Mouse (Mus musculus) MEL (cell line): ENCODE results near the gene Slc18a2.

Experiments
- CTCF ChIP-seq, 3 experiments: IDR thresholded peaks in 2 of 3; conservative IDR thresholded peaks in 1 of 3; 2 replicates each; pipeline ENCODE4 v1.5.1; 2011 to 2012; ENCODE audit warnings: low read length in 3 of 3, low read depth in 2 of 3, mild to moderate bottlenecking in 2 of 3, improper control_type of control experiment in 1 of 3, inconsistent platforms in 1 of 3, mixed read lengths in 1 of 3, moderate library complexity in 1 of 3; ENCODE audit not compliant: control insufficient read depth in 1 of 3, insufficient read depth in 1 of 3, poor library complexity in 1 of 3, severe bottlenecking in 1 of 3
- EP300 ChIP-seq, 2 experiments: IDR thresholded peaks; 2 replicates each; pipeline ENCODE4 v1.6.1; 2011; ENCODE audit warnings: improper control_type of control experiment in 2 of 2, low read length in 2 of 2, low read depth in 1 of 2, mild to moderate bottlenecking in 1 of 2
- GABPA ChIP-seq: IDR thresholded peaks from 2 replicates; pipeline ENCODE4 v1.6.1; 2012; ENCODE audit warnings: low read depth, mild to moderate bottlenecking, inconsistent platforms, low read length, improper control_type of control experiment, moderate library complexity
- HCFC1 ChIP-seq: IDR thresholded peaks from 2 replicates; pipeline ENCODE4 v1.6.1; 2012; ENCODE audit warnings: low read depth, mild to moderate bottlenecking, inconsistent platforms, low read length, improper control_type of control experiment, moderate library complexity
- POLR2A ChIP-seq, 2 experiments: IDR thresholded peaks; 2 replicates each; pipeline ENCODE4 v1.6.1; 2011 to 2012; ENCODE audit warnings: low read length in 2 of 2, mild to moderate bottlenecking in 2 of 2, control low read depth in 1 of 2, improper control_type of control experiment in 1 of 2, low read depth in 1 of 2, moderate library complexity in 1 of 2; ENCODE audit not compliant: control insufficient read depth in 1 of 2, insufficient read depth in 1 of 2, poor library complexity in 1 of 2
- RCOR1 ChIP-seq: IDR thresholded peaks from 2 replicates; pipeline ENCODE4 v1.6.1; 2012; ENCODE audit warnings: low read depth, mild to moderate bottlenecking, inconsistent platforms, low read length, improper control_type of control experiment
- ZNF384 ChIP-seq: IDR thresholded peaks from 2 replicates; pipeline ENCODE4 v1.6.1; 2012; ENCODE audit warnings: low read depth, mild to moderate bottlenecking, inconsistent platforms, low read length, improper control_type of control experiment

DNA sequence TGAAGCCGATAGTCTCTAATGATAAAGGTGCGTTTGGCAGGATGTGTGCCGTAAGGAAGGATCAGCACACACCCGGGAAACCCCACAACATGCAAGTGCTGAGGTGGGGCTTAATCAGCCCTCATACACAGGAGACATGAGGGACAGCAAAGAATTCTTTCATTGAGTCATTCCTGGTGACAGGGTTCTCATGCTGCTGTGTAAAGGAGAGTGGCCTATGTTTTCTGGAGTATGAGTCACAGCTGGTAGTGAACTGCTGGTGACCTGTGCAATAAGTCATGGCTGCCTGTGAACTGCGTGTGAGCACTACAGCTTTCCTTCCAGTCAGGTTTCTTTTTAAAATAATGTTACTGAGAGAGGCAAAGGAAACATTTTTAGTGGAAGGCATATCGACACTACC, 29.1 kb downstream of the Slc18a2 start:
- TF ChIP-seq ZNF384 (no peak), EP300 (IDR thresholded peaks at IDR 0.05; ENCODE audit: low read depth in 1 of 2, low read length in 2 of 2) (no peak), RCOR1 (no peak), POLR2A (IDR thresholded peaks at IDR 0.05; ENCODE audit: control insufficient read depth in 1 of 2, insufficient read depth in 1 of 2, low read depth in 1 of 2, low read length in 2 of 2, poor library complexity in 1 of 2) (no peak), CTCF (IDR thresholded peaks at IDR 0.05 in 2 of 3, conservative IDR thresholded peaks at IDR 0.05 in 1 of 3; ENCODE audit: control insufficient read depth in 1 of 3, insufficient read depth in 1 of 3, low read depth in 2 of 3, low read length in 3 of 3, poor library complexity in 1 of 3, severe bottlenecking in 1 of 3) (no peak), HCFC1 (no peak), GABPA (no peak)
